Mouse (Mus musculus): ENCODE results near the gene Prkag3.

DNA sequence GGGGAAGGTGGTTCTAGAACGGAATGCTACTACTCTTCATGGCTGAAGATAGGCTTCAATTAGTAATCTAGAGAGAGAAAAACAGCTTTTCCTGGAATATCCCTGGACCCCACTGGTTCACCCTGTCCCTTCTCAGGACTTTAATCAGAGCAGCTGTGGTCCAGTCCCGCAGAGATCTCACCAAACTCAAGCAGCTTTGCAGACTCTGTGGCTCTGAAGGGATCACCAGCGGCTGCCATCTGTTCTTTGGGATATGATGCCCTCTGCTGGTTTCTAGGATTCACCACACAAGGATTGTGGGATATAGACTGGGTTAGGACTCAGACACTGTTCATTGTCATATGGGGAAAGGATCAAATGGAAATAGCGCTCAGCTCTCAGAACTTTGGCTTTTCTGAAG, 10.8 kb upstream of the Prkag3 start:
- TF ChIP-seq CHD2 (IDR thresholded peaks at IDR 0.05; ENCODE audit: low read depth, low read length) (no peak), HCFC1 (IDR thresholded peaks at IDR 0.05; ENCODE audit: borderline replicate concordance, insufficient read depth, low read length) (no peak), ZC3H11A (IDR thresholded peaks at IDR 0.05; ENCODE audit: borderline replicate concordance, low read depth, low read length) (peak; percentile 61; the same call in 1 of the 2 replicates), MAFK (IDR thresholded peaks at IDR 0.05; ENCODE audit: insufficient read depth, low read depth, low read length) (no peak)
